In the genomic region with DNA sequence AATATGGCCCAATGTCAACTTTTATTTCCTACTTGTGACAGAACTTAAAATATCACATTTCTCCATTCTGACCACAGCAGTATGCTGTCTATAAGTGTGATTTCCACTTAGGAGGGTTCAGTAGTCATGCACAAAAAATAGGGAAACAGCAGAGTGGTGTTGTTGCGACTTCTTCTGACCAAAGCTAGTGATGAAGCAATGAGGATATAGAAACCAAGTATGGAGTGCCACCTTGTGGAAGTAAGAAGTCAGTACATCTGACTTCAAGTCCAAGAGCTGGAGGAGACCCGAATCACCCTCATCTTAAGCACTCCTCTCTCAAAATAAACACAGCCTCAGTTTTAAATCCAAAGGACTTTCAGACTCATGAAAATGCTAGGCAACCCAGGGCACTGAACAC, we compare ENCODE assay signal across 9 mouse cellular contexts.
DNase-seq lines count a peak whose midpoint lies in the region; ATAC-seq and TF ChIP-seq lines count a peak whose summit lies in the region.
"Had no signal": no experiment of that assay in that cellular context is flagged by ENCODE, and none has a peak within 500 bp of the region (broad histone marks: within the 10 kb centered on the region; RNA-seq: fewer than 3 reads in every experiment).

No protein-coding gene starts in this region.

- H3K9me3 ChIP-seq in kidney, embryonic 16.5 days (ENCODE audit: low read length): no peaks in the 10 kb centered on the region
- H3K9me3 ChIP-seq in ES-Bruce4 (replicated peaks; ENCODE audit: control insufficient read depth, insufficient read depth, low read length, poor library complexity, severe bottlenecking): peaks cover 4% of the 10 kb centered on the region; the same call in 1 of the 2 replicates
- H3K9me3 ChIP-seq: stomach, embryonic 15.5 days had no signal

- no peak overlapping the region for H3K4me2 ChIP-seq in kidney, embryonic 16.5 days (replicated peaks; ENCODE audit: low read depth, low read length)
- H3K4me2 ChIP-seq: stomach, embryonic 15.5 days had no signal

- H3K4me3 ChIP-seq in kidney, embryonic 16.5 days (ENCODE audit: low read length): no peak overlapping the region
- no peak overlapping the region for H3K4me3 ChIP-seq in ES-Bruce4 (ENCODE audit: low read depth, low read length)
- H3K4me3 ChIP-seq: stomach, embryonic 15.5 days had no signal

- H3K27ac ChIP-seq in kidney, embryonic 16.5 days (ENCODE audit: low read length): no peak overlapping the region
- H3K27ac ChIP-seq in ES-Bruce4 (ENCODE audit: insufficient read depth, low read length): no peak overlapping the region
- H3K27ac ChIP-seq: stomach, embryonic 15.5 days had no signal

- no peaks in the 10 kb centered on the region for H3K4me1 ChIP-seq in kidney, embryonic 16.5 days (ENCODE audit: insufficient read depth, low read length)
- no peaks in the 10 kb centered on the region for H3K4me1 ChIP-seq in ES-Bruce4 (ENCODE audit: control insufficient read depth, insufficient read depth, low read length)
- H3K4me1 ChIP-seq: stomach, embryonic 15.5 days had no signal

- WGBS in kidney, embryonic 16.5 days: 20% methylated on average over 2 of the region's 2 CpGs

- ATAC-seq in kidney, embryonic 16.5 days (ENCODE audit: low FRiP score, low TSS enrichment): no peak
- peak; percentile 78 for ATAC-seq in megakaryocyte-erythroid progenitor cell, adult 5-6 weeks (replicated peaks; ENCODE audit: low FRiP score, low TSS enrichment, poor library complexity, severe bottlenecking)

- no peak for TF ChIP-seq POLR2A in ES-Bruce4 (IDR thresholded peaks at IDR 0.05; ENCODE audit: insufficient read depth, low read length)

- no peaks in the 10 kb centered on the region for H3K36me3 ChIP-seq in kidney, embryonic 16.5 days (ENCODE audit: insufficient read depth, low read length)
- H3K36me3 ChIP-seq in ES-Bruce4 (ENCODE audit: control insufficient read depth, insufficient read depth, low read length, poor library complexity, severe bottlenecking): no peaks in the 10 kb centered on the region
- H3K36me3 ChIP-seq: stomach, embryonic 15.5 days had no signal

- DNase-seq in kidney, adult 9 months: peak; percentile 6
- DNase-seq in embryo, embryonic 10 days (ENCODE audit: low spot score): peak; percentile 28
- no peak for DNase-seq in ovary, adult 18-20 months (ENCODE audit: low spot score)
- no peak for DNase-seq in adrenal gland, postnatal 36 days
- no peak for DNase-seq in urinary bladder, postnatal 10 days (ENCODE audit: low spot score)

- peak; percentile 10 for TF ChIP-seq CTCF in ES-Bruce4 (IDR thresholded peaks at IDR 0.05; ENCODE audit: low read depth, low read length)

- no peak overlapping the region for H3K9ac ChIP-seq in kidney, embryonic 16.5 days (replicated peaks; ENCODE audit: low read length)
- no peak overlapping the region for H3K9ac ChIP-seq in ES-Bruce4 (ENCODE audit: low read depth, poor library complexity, severe bottlenecking)
- H3K9ac ChIP-seq: stomach, embryonic 15.5 days had no signal

- no peak for TF ChIP-seq EP300 in ES-Bruce4 (IDR thresholded peaks at IDR 0.05; ENCODE audit: insufficient read depth, low read depth, low read length)

- H3K27me3 ChIP-seq in kidney, embryonic 16.5 days (ENCODE audit: insufficient read depth, low read length): no peaks in the 10 kb centered on the region
- no peaks in the 10 kb centered on the region for H3K27me3 ChIP-seq in ES-Bruce4 (ENCODE audit: control insufficient read depth, insufficient read depth, low read length, poor library complexity, severe bottlenecking)
- H3K27me3 ChIP-seq: stomach, embryonic 15.5 days had no signal

Comparison
In these comparisons a context has a peak if more than half of its experiments do, and no peak if none do; other contexts are left out.
1. DNase-seq: peak in kidney, adult 9 months (single experiment) and embryo, embryonic 10 days (single experiment); none in ovary, adult 18-20 months (single experiment), adrenal gland, postnatal 36 days (0 of 2) and urinary bladder, postnatal 10 days (single experiment).